Mouse (Mus musculus) liver, embryonic 16.5 days (tissue): ENCODE results near the gene Agap1. TPM values are rescaled to one million over a fixed set of nuclear protein-coding genes. Genes with fewer than 3 reads are reported as not detected.

Experiments used
- ATAC-seq: fragments of 200-750 bp; cut with Nextera tagmentation; 2 replicates; pipeline ENCODE4 v1.8.0; 2017; ENCODE audit warnings: low read depth, mild to moderate bottlenecking, moderate number of reproducible peaks, moderate library complexity
- H3K27ac ChIP-seq: fragments of 300-500 bp; sonication (generic); 2 replicates; pipeline ENCODE4 v1.5.1; 2014; ENCODE audit warnings: mild to moderate bottlenecking, low read length
- H3K27me3 ChIP-seq: fragments of 300-500 bp; sonication (generic); 2 replicates; pipeline ENCODE4 v1.6.1; 2014; ENCODE audit warnings: low read depth, low read length, mixed read lengths; ENCODE audit not compliant: control insufficient read depth, insufficient read depth
- H3K36me3 ChIP-seq: fragments of 300-500 bp; sonication (generic); 2 replicates; pipeline ENCODE4 v1.6.1; 2014; ENCODE audit warnings: mild to moderate bottlenecking; ENCODE audit not compliant: control insufficient read depth, insufficient read depth
- H3K4me1 ChIP-seq: fragments of 300-500 bp; sonication (generic); 2 replicates; pipeline ENCODE4 v1.6.1; 2014; ENCODE audit warnings: low read depth, low read length, mixed read lengths; ENCODE audit not compliant: control insufficient read depth
- H3K4me2 ChIP-seq: fragments of 300-500 bp; sonication (generic); 2 replicates; pipeline ENCODE4 v1.6.1; 2014; ENCODE audit warnings: low read depth, low read length, mixed read lengths
- H3K4me3 ChIP-seq: fragments of 300-500 bp; sonication (generic); 2 replicates; pipeline ENCODE4 v1.5.1; 2014; ENCODE audit warnings: low read depth, mild to moderate bottlenecking, low read length
- H3K9ac ChIP-seq: fragments of 300-500 bp; sonication (generic); 2 replicates; pipeline ENCODE4 v1.6.1; 2014; ENCODE audit warnings: low read depth, low read length
- H3K9me3 ChIP-seq: fragments of 300-500 bp; sonication (generic); replicated peaks from 2 replicates; pipeline ENCODE4 v1.6.1; 2016; ENCODE audit warnings: low read length; ENCODE audit not compliant: control insufficient read depth
- WGBS: fragments of 180-500 bp; shearing (Covaris S2); extraction: QIAGEN DNeasy Blood & Tissue Kit; methylation state at CpG from one replicate; pipeline ENCODE4 v1.1.7; 2014; ENCODE audit not compliant: insufficient replicate concordance; 5-methylcytosine and 5-hydroxymethylcytosine counted together
- polyA plus RNA-seq: library from polyadenylated mRNA; unstranded; fragments of >200 nt; fragmentation: Nextera tagmentation; extraction: Ambion mirVana; gene quantifications from 2 replicates; pipeline ENCODE4 v1.2.1, GENCODE M21; 2015

Gene Agap1
- polyA plus RNA-seq, 1 experiment from 2014 or later, result 1.1 TPM

DNA sequence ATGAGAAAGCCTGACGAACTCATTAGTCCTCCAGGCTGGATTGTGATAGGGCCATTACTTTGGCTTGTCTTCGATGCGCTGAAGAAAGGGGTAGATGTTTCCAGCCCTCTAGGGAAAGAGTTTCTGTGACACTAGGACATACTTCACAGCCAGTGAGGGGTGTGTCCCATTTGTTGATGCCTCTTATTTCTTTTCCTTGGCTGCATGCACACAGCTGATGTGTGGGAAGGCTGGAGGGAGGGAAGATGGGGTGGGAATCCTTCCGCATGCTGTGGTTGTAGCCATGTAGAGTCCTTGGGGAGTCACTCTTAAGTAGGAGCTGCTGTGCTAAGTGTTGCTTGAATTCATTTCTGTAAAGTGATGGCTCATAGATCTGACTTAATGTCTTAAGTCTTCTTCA, 118.9 kb downstream of the Agap1 start:
- no peak overlapping the region for H3K27ac ChIP-seq
- peaks cover 2% of the 10 kb centered on the region; the same call in 1 of the 2 replicates for H3K4me1 ChIP-seq
- no peaks in the 10 kb centered on the region for H3K9me3 ChIP-seq
- H3K27me3 ChIP-seq, result no peaks in the 10 kb centered on the region
- no peak overlapping the region for H3K4me2 ChIP-seq
- H3K9ac ChIP-seq, result no peak overlapping the region
- no peak overlapping the region for H3K4me3 ChIP-seq
- 82% methylated on average over 4 of the region's 4 CpGs for WGBS
- ATAC-seq, result no peak
- H3K36me3 ChIP-seq, result no peaks in the 10 kb centered on the region

DNA sequence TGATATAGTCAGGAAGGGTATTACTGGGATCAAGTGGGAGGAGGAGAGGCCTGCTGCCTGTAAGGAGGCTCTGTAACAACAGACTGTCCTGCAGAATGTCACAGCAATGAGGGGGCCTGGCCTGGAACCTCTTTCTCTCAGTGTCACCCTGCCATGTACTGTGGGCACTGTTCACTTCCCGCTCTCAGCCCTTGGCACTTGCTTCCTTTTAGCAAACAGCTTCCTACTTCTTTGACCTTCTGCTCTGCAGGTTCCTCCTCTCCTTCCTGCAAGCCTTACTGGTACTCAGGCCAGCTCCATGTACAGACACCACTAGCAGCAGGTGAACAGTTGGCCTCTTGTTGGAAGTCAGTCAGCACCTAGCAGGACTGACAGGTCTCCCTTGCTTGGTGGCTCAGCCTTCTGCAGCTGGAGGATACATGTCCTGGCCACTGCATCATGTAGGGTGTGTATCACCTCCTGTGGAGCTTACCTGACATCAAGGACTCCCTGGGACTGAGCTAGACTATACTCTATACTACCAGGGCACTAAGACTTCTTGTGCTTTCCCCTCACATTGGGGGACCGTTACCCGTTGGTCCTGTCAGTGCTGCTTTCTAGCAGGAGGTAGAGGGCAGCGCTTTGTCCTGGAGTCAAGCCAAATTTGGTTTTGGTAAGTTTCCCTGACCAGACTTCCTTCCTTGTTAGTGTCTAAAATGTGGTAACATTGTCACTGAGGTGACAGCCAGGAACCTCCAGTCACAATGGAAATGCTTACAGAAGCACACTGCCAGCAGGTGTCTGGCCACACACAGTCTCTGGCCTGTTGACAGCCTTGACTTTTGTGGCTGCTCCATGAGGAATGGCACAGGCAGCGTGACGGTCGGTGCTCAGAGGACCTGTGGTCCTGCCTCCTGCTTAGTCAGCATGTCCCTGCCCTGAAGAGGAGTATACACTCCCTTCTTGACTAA, 120.6 kb downstream of the Agap1 start:
- H3K9ac ChIP-seq, result no peak overlapping the region
- no peak overlapping the region for H3K27ac ChIP-seq
- H3K4me3 ChIP-seq, result no peak overlapping the region
- H3K36me3 ChIP-seq, result no peaks in the 10 kb centered on the region
- peaks cover 13% of the 10 kb centered on the region for H3K27me3 ChIP-seq
- no peak overlapping the region for H3K4me2 ChIP-seq
- H3K4me1 ChIP-seq, result peaks cover 2% of the 10 kb centered on the region; the same call in 1 of the 2 replicates
- no peaks in the 10 kb centered on the region for H3K9me3 ChIP-seq
- 35% methylated on average over 7 of the region's 7 CpGs for WGBS
- no peak for ATAC-seq

DNA sequence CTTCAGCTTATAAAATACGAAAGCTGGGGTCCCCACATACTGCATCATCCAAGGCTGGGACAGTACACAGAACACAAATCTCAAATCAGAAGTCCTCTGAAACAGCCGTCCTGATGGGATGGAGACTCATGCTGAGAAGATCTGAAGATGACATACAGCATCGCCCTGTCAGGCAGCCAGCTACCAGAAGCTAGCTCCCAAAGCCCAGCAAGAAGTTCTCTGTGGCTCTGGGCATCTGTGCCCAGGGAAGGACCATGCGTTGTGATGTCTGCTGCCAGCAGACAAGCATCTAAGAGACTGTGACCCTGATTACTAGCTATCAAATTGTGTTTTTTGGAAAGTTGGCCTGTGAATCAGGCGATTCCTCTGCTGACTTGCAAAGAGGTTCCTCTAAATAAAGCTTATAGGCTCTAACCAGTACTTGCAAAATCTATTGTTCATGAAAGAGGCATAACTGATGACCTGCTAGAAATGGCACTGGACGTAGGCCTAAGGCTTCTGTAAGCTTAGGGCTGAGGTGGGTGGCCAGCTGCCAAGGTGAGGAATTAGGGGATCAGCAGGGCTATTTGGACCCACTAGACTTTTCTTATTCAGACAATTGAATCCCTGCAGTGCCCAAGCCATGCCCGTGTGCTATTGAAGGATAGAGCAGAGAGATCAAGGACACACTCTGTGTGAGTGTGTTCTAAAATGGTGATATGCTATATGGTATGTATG, 121.7 kb downstream of the Agap1 start:
- no peak overlapping the region for H3K4me3 ChIP-seq
- peaks cover 2% of the 10 kb centered on the region for H3K4me1 ChIP-seq
- H3K27ac ChIP-seq, result no peak overlapping the region
- H3K36me3 ChIP-seq, result no peaks in the 10 kb centered on the region
- H3K27me3 ChIP-seq, result peaks cover 24% of the 10 kb centered on the region
- no peaks in the 10 kb centered on the region for H3K9me3 ChIP-seq
- WGBS, result 52% methylated on average over 7 of the region's 7 CpGs
- no peak overlapping the region for H3K9ac ChIP-seq
- ATAC-seq, result no peak
- H3K4me2 ChIP-seq, result no peak overlapping the region

DNA sequence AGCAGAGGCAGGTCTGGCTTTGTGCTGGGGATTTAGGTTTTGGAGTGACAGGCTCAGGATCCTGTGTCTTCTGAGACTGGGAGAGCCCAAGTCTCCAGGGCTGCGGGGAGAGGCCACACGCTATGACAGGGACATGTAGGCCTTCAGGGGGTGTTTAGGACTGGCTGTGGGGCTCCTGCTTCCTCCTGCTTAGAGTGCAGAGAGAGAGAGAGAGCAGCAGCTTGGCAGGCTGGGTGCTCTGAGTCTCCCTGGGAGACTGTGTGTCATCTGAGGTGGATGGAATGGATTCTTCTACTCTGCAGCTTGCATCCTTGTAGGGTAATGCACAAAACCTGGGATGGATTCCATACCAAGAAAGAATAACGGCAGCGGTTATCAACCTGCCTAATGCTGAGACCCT, 122.4 kb downstream of the Agap1 start:
- WGBS, result 26% methylated on average over 4 of the region's 4 CpGs
- H3K4me2 ChIP-seq, result no peak overlapping the region
- ATAC-seq, result no peak
- H3K4me3 ChIP-seq, result no peak overlapping the region
- H3K9me3 ChIP-seq, result no peaks in the 10 kb centered on the region
- H3K27me3 ChIP-seq, result peaks cover 31% of the 10 kb centered on the region
- no peak overlapping the region; the same call in 1 of the 2 replicates for H3K9ac ChIP-seq
- H3K27ac ChIP-seq, result no peak overlapping the region
- H3K4me1 ChIP-seq, result peaks cover 2% of the 10 kb centered on the region
- H3K36me3 ChIP-seq, result no peaks in the 10 kb centered on the region

DNA sequence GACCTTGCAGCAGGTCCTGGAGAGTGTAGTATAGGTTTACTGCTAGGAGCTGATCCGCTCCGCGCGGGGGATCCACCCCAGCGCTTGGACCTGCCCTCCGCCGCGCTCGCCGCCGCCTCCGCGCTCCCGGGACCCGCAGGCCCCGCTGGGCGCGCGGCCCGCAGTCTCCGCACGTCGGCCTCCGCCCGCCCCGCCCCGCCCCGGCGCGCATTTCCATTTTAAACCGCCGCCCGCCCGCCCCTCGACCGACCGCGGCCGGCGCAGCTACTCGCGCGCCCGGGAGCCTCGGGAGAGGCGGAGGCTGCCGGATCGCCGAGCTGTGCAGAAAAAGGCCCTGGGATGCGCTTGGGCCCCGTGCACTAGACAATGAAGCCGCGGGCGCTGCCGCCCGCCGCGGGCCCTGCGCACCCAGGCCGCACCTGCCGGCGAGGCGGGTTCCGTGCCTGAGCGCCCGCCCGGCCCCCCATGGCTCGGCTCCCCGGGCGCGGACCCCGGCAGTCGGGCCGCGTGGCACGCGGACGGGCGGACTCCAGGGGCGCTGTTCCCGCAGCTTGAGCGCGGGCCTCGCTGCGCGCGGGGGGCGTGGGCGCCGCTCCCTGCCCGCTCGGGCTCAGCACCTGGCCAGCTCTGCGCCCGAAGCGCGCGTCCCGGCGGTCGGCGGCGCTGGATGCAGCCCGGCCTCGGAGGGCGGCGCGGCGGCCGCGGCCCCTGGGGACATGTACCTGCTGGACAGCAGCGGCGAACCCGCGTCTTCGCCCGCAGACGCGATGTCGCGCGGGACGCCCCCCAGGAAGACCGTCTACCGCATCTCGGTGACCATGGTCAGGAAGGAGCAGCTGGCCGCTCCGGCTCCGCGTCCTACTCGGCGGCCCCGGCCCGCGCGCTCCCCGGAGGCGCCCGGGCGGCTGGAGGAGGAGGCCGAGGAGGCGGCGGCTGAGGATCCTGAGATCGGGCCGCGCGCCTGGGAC, 125.7 kb downstream of the Agap1 start:
- Histone ChIP-seq H3K27me3 (peaks cover 37% of the 10 kb centered on the region), H3K4me3 (peak overlapping the region; percentile 62), H3K4me1 (peaks cover 2% of the 10 kb centered on the region), H3K9me3 (no peaks in the 10 kb centered on the region), H3K36me3 (no peaks in the 10 kb centered on the region), H3K9ac (peak overlapping the region; percentile 39; the same call in 1 of the 2 replicates), H3K27ac (no peak overlapping the region), H3K4me2 (peak overlapping the region; percentile 79)
- ATAC-seq, result peak; percentile 73
- under 1% methylated on average over 109 of the region's 146 CpGs for WGBS

DNA sequence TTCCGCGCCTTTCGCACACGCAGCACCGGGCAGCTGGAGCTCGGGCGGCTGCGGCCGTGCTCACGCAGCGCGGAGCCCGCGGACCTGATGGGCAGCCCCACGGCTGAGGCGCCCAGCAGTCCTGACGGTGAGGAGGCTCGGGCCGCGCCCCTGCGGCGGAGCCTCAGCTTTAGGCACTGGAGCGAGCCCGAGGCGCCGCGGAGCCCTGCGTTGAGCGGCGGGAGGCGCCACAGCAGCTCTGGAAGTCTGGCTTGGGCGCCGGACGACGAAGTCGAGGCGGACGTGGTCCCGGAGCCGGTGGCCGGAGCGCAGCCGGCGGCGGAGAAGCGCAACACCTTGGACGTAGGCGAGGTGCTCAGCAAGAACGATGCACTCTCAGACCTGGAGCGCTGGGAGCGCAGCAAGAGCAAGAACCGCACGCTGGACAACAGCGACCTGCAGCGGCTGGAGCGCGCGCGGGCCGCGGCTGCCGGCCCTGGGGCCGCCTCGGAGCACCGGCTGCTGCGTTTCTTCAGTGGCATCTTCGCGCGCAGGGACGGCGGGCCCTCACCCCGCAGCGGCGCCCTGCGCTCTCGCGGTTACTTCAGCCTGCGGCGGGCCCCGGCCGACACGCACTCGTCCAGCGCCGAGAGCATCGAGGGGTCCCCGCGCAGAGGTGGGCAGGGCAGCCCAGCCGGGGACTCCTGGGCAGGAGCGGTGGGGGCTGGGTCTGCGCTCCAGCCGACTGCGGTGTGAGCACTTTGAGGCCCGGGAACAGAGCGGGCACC, 126.6 kb downstream of the Agap1 start:
- ATAC-seq, result peak; percentile 12; the same call in 1 of the 2 replicates
- Histone ChIP-seq H3K4me2 (peak overlapping the region; percentile 79), H3K36me3 (no peaks in the 10 kb centered on the region), H3K4me1 (peaks cover 2% of the 10 kb centered on the region), H3K27me3 (peaks cover 37% of the 10 kb centered on the region), H3K9me3 (no peaks in the 10 kb centered on the region), H3K9ac (peak overlapping the region; percentile 31), H3K4me3 (peak overlapping the region; percentile 62), H3K27ac (no peak overlapping the region)
- under 1% methylated on average over 92 of the region's 95 CpGs for WGBS

DNA sequence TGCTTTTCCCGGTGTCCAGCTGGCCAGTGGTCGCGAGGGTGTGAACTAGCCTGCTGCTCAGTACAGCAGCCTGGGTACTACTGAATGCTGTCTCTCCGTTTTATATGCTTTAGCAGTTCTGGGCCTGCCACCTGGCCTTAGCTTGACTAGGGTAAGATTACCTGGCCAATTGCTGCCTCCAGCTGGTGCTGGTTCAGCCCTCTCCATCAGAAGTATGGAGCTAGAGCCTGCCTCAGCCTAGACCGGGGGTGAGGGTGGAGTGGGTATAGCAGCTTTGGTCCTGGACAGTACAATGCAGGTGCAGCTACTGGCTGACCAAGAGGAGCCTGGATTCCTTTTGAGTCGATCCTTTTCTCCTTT, 127.1 kb downstream of the Agap1 start:
- ATAC-seq, result no peak
- Histone ChIP-seq H3K27me3 (peaks cover 37% of the 10 kb centered on the region), H3K4me3 (peak overlapping the region; percentile 62), H3K36me3 (no peaks in the 10 kb centered on the region), H3K9ac (no peak overlapping the region), H3K9me3 (no peaks in the 10 kb centered on the region), H3K4me1 (peaks cover 2% of the 10 kb centered on the region), H3K4me2 (peak overlapping the region; percentile 79), H3K27ac (no peak overlapping the region)
- 22% methylated on average over 6 of the region's 6 CpGs for WGBS

DNA sequence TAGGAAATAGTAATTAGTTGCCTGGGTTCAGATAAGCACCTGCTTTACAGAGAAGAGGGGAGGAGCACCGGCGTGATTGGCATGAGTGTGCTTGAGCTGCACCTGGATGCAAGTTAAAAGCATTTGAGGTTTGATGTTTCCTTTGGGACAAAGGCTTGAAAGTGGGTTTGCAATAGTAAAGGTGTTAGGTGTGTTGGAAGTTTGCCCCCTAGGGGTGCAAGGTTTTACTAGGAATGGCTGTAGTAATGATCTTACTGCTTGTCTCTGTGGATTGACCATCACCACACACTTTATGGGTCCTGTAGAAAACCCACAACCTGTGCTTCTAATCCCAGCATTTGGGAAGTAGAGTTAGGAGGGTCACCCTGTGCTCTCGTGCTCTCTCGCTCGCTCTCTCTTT, 128.8 kb downstream of the Agap1 start:
- no peaks in the 10 kb centered on the region; the same call in 1 of the 2 replicates for H3K4me1 ChIP-seq
- ATAC-seq, result no peak
- no peaks in the 10 kb centered on the region for H3K36me3 ChIP-seq
- no peak overlapping the region for H3K27ac ChIP-seq
- H3K4me3 ChIP-seq, result no peak overlapping the region
- H3K27me3 ChIP-seq, result peaks cover 37% of the 10 kb centered on the region
- H3K9me3 ChIP-seq, result no peaks in the 10 kb centered on the region
- no peak overlapping the region for H3K9ac ChIP-seq
- no peak overlapping the region for H3K4me2 ChIP-seq
- 59% methylated on average over 5 of the region's 5 CpGs for WGBS
